Mouse (Mus musculus) activated CD4-positive, CD25-positive, alpha-beta regulatory T cell, adult 4 months (primary cell): ENCODE results near the gene Rplp2. TPM values are rescaled to one million over a fixed set of nuclear protein-coding genes. Genes with fewer than 3 reads are reported as not detected.
A peak's percentile ranks its signal among the peaks of the same experiment; 100 is the strongest.

Source experiments
- ATAC-seq: one replicate; pipeline ENCODE4 v1.8.0; 2017
- polyA plus RNA-seq, 2 experiments: library from polyadenylated mRNA; unstranded; fragments of 100-300 nt; shearing (Covaris generic); gene quantifications; one replicate each; pipeline ENCODE4 v1.2.1; 2017

Gene Rplp2
- polyA plus RNA-seq, 2 experiments from 2014 or later, result 3,324 to 3,604 TPM

- ATAC-seq, result no peak
Measured at GRCm38 (mm10) chr7:141468164-141468521, 21.0 kb downstream of the Rplp2 start.

GRCm38 (mm10) chr7:141468522-141469211 is 21.5 kb downstream of the Rplp2 start:
- peak; percentile 60 for ATAC-seq

GRCm38 (mm10) chr7:141469352-141469751 is 22.2 kb downstream of the Rplp2 start:
- ATAC-seq, result no peak

GRCm38 (mm10) chr7:141469901-141470636 is 22.9 kb downstream of the Rplp2 start:
- no peak for ATAC-seq

- no peak for ATAC-seq
Measured at GRCm38 (mm10) chr7:141470637-141470944, 23.4 kb downstream of the Rplp2 start.

GRCm38 (mm10) chr7:141471236-141471635 is 24.1 kb downstream of the Rplp2 start:
- no peak for ATAC-seq

- no peak for ATAC-seq
Measured at GRCm38 (mm10) chr7:141472226-141472625, 25.1 kb downstream of the Rplp2 start.

GRCm38 (mm10) chr7:141472763-141473162 is 25.6 kb downstream of the Rplp2 start:
- ATAC-seq, result no peak

- no peak for ATAC-seq
Measured at GRCm38 (mm10) chr7:141474160-141474559, 27.0 kb downstream of the Rplp2 start.

- ATAC-seq, result peak; percentile 90
Measured at GRCm38 (mm10) chr7:141475011-141475804, 28.0 kb downstream of the Rplp2 start, which contains the start of the genes Polr2l and Tspan4. Polr2l (minus strand) TSS chr7:141475132. Tspan4 (plus strand) TSS chr7:141475240.

GRCm38 (mm10) chr7:141475805-141476158 is 28.6 kb downstream of the Rplp2 start:
- no peak for ATAC-seq

- no peak for ATAC-seq
Measured at GRCm38 (mm10) chr7:141476226-141476980, 29.2 kb downstream of the Rplp2 start.

GRCm38 (mm10) chr7:141476981-141477370 is 29.8 kb downstream of the Rplp2 start:
- no peak for ATAC-seq

- ATAC-seq, result no peak
Measured at GRCm38 (mm10) chr7:141477578-141478269, 30.6 kb downstream of the Rplp2 start.

GRCm38 (mm10) chr7:141478270-141478748 is 31.1 kb downstream of the Rplp2 start:
- ATAC-seq, result no peak

GRCm38 (mm10) chr7:141480842-141481497 is 33.8 kb downstream of the Rplp2 start:
- peak; percentile 93 for ATAC-seq

- ATAC-seq, result no peak
Measured at GRCm38 (mm10) chr7:141481498-141482401, 34.6 kb downstream of the Rplp2 start.

- ATAC-seq, result no peak
Measured at GRCm38 (mm10) chr7:141482531-141483024, 35.4 kb downstream of the Rplp2 start.

- ATAC-seq, result no peak
Measured at GRCm38 (mm10) chr7:141483114-141483653, 36.0 kb downstream of the Rplp2 start.
